In genomic region chr4:95358674-95359073, GRCm38 (mm10) we compare ENCODE assay signal across 17 mouse cellular contexts.
DNase-seq lines count a peak whose midpoint lies in the region; ATAC-seq and TF ChIP-seq lines count a peak whose summit lies in the region.
"Had no signal": no experiment of that assay in that cellular context is flagged by ENCODE, and none has a peak within 500 bp of the region (broad histone marks: within the 10 kb centered on the region; RNA-seq: fewer than 3 reads in every experiment).

No protein-coding gene starts in this region.

- peak; percentile 28 for DNase-seq in heart, postnatal 4 days
- DNase-seq in heart, adult 8-10 months (ENCODE audit: low spot score) = no peak
- DNase-seq in liver, embryonic 14.5 days (ENCODE audit: low read depth in 3 of 3, low spot score in 3 of 3) = no peak
- DNase-seq in liver = no peak
- DNase-seq in thymus, adult 2 months = peak; percentile 10
- no peak for DNase-seq in thymus, postnatal 10 days (ENCODE audit: low spot score in 2 of 2)
- DNase-seq in stomach, postnatal 0 days (ENCODE audit: low spot score) = peak; percentile 12
- DNase-seq in left cerebral cortex, postnatal 36 days (ENCODE audit: low spot score in 2 of 2) = no peak
- DNase-seq: cerebellum, adult 9-11 months; heart, adult 18-20 months; right cerebral cortex, postnatal 14 days had no signal

- H3K9ac ChIP-seq in liver, embryonic 14.5 days (replicated peaks) = no peak overlapping the region
- H3K9ac ChIP-seq in stomach, postnatal 0 days (ENCODE audit: low read length) = no peak overlapping the region
- H3K9ac ChIP-seq: hindbrain, embryonic 13.5 days; limb, embryonic 13.5 days had no signal

- no peak for TF ChIP-seq POLR2A in thymus, adult 2 months (IDR thresholded peaks at IDR 0.05; ENCODE audit: control insufficient read depth, extremely low read depth, insufficient read depth, low read length, poor library complexity)

- TF ChIP-seq EP300 in liver, embryonic 14.5 days (IDR thresholded peaks at IDR 0.05; ENCODE audit: low read depth) = no peak
- no peak for TF ChIP-seq EP300 in stomach, postnatal 0 days (optimal IDR thresholded peaks at IDR 0.05)

- intact Hi-C loops in left cerebral cortex, postnatal 36 days (cut with DNase I) = no loop called here

- WGBS in liver, embryonic 14.5 days (ENCODE audit: insufficient replicate concordance) = 73% methylated on average over 2 of the region's 2 CpGs
- WGBS in thymus, adult 2 months = 94% methylated on average over 2 of the region's 2 CpGs
- 76% methylated on average over 2 of the region's 2 CpGs for WGBS in stomach, postnatal 0 days

- H3K4me3 ChIP-seq in liver, embryonic 14.5 days (ENCODE audit: insufficient read depth in 1 of 2, low read depth in 2 of 2, low read length in 2 of 2) = no peak overlapping the region
- H3K4me3 ChIP-seq in thymus, adult 2 months (ENCODE audit: control insufficient read depth, insufficient read depth, low read length) = no peak overlapping the region
- no peak overlapping the region for H3K4me3 ChIP-seq in stomach, postnatal 0 days (ENCODE audit: low read depth, low read length)
- H3K4me3 ChIP-seq: hindbrain, embryonic 13.5 days; layer of hippocampus, adult 2 months; left cerebral cortex, adult 2 months; limb, embryonic 13.5 days had no signal

- H3K4me2 ChIP-seq in liver, embryonic 14.5 days (ENCODE audit: low read depth) = no peak overlapping the region
- no peak overlapping the region for H3K4me2 ChIP-seq in stomach, postnatal 0 days (replicated peaks; ENCODE audit: low read depth)
- H3K4me2 ChIP-seq: hindbrain, embryonic 13.5 days; limb, embryonic 13.5 days had no signal

- no peaks in the 10 kb centered on the region for H3K9me3 ChIP-seq in liver, embryonic 14.5 days (ENCODE audit: control insufficient read depth, low read length)
- no peaks in the 10 kb centered on the region for H3K9me3 ChIP-seq in stomach, postnatal 0 days (ENCODE audit: control insufficient read depth, low read length)
- H3K9me3 ChIP-seq: G1E; hindbrain, embryonic 13.5 days; limb, embryonic 13.5 days had no signal

- TF ChIP-seq CTCF in liver, embryonic 14.5 days (IDR thresholded peaks at IDR 0.05; ENCODE audit: low read depth) = 0 out of 2 replicates have a peak, but pooled peaks have one; percentile 5
- TF ChIP-seq CTCF in thymus, adult 2 months (IDR thresholded peaks at IDR 0.05; ENCODE audit: borderline replicate concordance, control insufficient read depth, extremely low read depth, insufficient read depth, low read length, poor library complexity) = no peak
- TF ChIP-seq CTCF in stomach, postnatal 0 days (IDR thresholded peaks at IDR 0.05; ENCODE audit: low read depth) = no peak; the same call in 1 of the 2 replicates

- H3K27ac ChIP-seq in liver, embryonic 14.5 days = no peak overlapping the region
- H3K27ac ChIP-seq in thymus, adult 2 months (ENCODE audit: control insufficient read depth, insufficient read depth, low read length) = no peak overlapping the region
- no peak overlapping the region for H3K27ac ChIP-seq in stomach, postnatal 0 days (replicated peaks)
- H3K27ac ChIP-seq: hindbrain, embryonic 13.5 days; layer of hippocampus, adult 2 months; left cerebral cortex, adult 2 months; limb, embryonic 13.5 days had no signal

- peaks cover 0 to 2% of the 10 kb centered on the region in 2 experiments; a peak in 1 of 4 replicates for H3K4me1 ChIP-seq in liver, embryonic 14.5 days (replicated peaks; ENCODE audit: control insufficient read depth in 2 of 2, insufficient read depth in 2 of 2, low read length in 1 of 2)
- peaks cover 6% of the 10 kb centered on the region for H3K4me1 ChIP-seq in thymus, adult 2 months (replicated peaks; ENCODE audit: control insufficient read depth, insufficient read depth, low read length)
- no peaks in the 10 kb centered on the region for H3K4me1 ChIP-seq in stomach, postnatal 0 days (replicated peaks; ENCODE audit: control insufficient read depth, insufficient read depth)

- no peaks in the 10 kb centered on the region for H3K36me3 ChIP-seq in liver, embryonic 14.5 days (replicated peaks; ENCODE audit: control insufficient read depth, insufficient read depth, low read depth)
- no peaks in the 10 kb centered on the region for H3K36me3 ChIP-seq in thymus, adult 2 months (ENCODE audit: control insufficient read depth, insufficient read depth, low read length)
- H3K36me3 ChIP-seq in stomach, postnatal 0 days (ENCODE audit: control insufficient read depth, insufficient read depth, low read length) = no peaks in the 10 kb centered on the region
- H3K36me3 ChIP-seq: G1E; hindbrain, embryonic 13.5 days; limb, embryonic 13.5 days had no signal

- H3K27me3 ChIP-seq in liver, embryonic 14.5 days (ENCODE audit: control insufficient read depth, insufficient read depth, low read length) = no peaks in the 10 kb centered on the region
- no peaks in the 10 kb centered on the region for H3K27me3 ChIP-seq in thymus, adult 2 months (ENCODE audit: control insufficient read depth, insufficient read depth, low read length)
- H3K27me3 ChIP-seq in stomach, postnatal 0 days (ENCODE audit: control insufficient read depth, insufficient read depth, low read length) = no peaks in the 10 kb centered on the region
- H3K27me3 ChIP-seq: hindbrain, embryonic 13.5 days; limb, embryonic 13.5 days had no signal

- no peak for ATAC-seq in liver, embryonic 14.5 days (ENCODE audit: insufficient read depth)
- ATAC-seq in stomach, postnatal 0 days (ENCODE audit: low FRiP score, low TSS enrichment) = no peak
- ATAC-seq: midbrain, embryonic 16.5 days had no signal

Comparison
In these comparisons a context has a peak if more than half of its experiments do, and no peak if none do; other contexts are left out.
1. DNase-seq: peak in heart, postnatal 4 days (single experiment), thymus, adult 2 months (single experiment) and stomach, postnatal 0 days (single experiment); none in heart, adult 8-10 months (single experiment), liver, embryonic 14.5 days (0 of 3), liver (single experiment), thymus, postnatal 10 days (0 of 2) and left cerebral cortex, postnatal 36 days (0 of 2).